Mouse (Mus musculus): ENCODE results near the gene Hrct1.

The Hrct1 gene

GRCm38 (mm10) chr4:43728576-43728954 is 1.6 kb downstream of the Hrct1 start:
- DNase-seq: no peak

- DNase-seq: no peak
These were observed 2.1 kb downstream of the Hrct1 start for GRCm38 (mm10) chr4:43729126-43729525.

- DNase-seq: no peak
These were observed 3.0 kb downstream of the Hrct1 start, which contains the start of gene Spaar for GRCm38 (mm10) chr4:43729794-43730550. TSS of gene Spaar (plus strand) at chr4:43730034.

GRCm38 (mm10) chr4:43730750-43731297 is 3.8 kb downstream of the Hrct1 start:
- no peak for DNase-seq

GRCm38 (mm10) chr4:43732171-43732570 is 5.2 kb downstream of the Hrct1 start:
- no peak for DNase-seq

- no peak for DNase-seq
These were observed 6.2 kb downstream of the Hrct1 start for GRCm38 (mm10) chr4:43733186-43733585.

- no peak for DNase-seq
These were observed 10.2 kb downstream of the Hrct1 start for GRCm38 (mm10) chr4:43737144-43737543.

GRCm38 (mm10) chr4:43738989-43739674 is 12.1 kb downstream of the Hrct1 start:
- no peak for DNase-seq

GRCm38 (mm10) chr4:43741526-43741925 is 14.5 kb downstream of the Hrct1 start:
- DNase-seq: no peak

- no peak for DNase-seq
These were observed 15.6 kb downstream of the Hrct1 start for GRCm38 (mm10) chr4:43742637-43743036.

GRCm38 (mm10) chr4:43743099-43743498 is 16.1 kb downstream of the Hrct1 start:
- DNase-seq: no peak

- DNase-seq: peak; percentile 18 to 24
These were observed 18.2 kb downstream of the Hrct1 start for GRCm38 (mm10) chr4:43745187-43745586.

- no peak for DNase-seq
These were observed 30.2 kb downstream of the Hrct1 start for GRCm38 (mm10) chr4:43757213-43757612.

- peak in 1 of 2 experiments; percentile 5 for DNase-seq
These were observed 32.8 kb downstream of the Hrct1 start for GRCm38 (mm10) chr4:43759571-43760418.

- DNase-seq: peak; percentile 12 to 16
These were observed 33.5 kb downstream of the Hrct1 start for GRCm38 (mm10) chr4:43760460-43760859.

GRCm38 (mm10) chr4:43761336-43761735 is 34.3 kb downstream of the Hrct1 start:
- DNase-seq: no peak

- DNase-seq: peak; percentile 40 to 44
These were observed 36.4 kb downstream of the Hrct1 start for GRCm38 (mm10) chr4:43763410-43763809.

- no peak for DNase-seq
These were observed 41.4 kb downstream of the Hrct1 start for GRCm38 (mm10) chr4:43768341-43768740.

- no peak for DNase-seq
These were observed 42.4 kb downstream of the Hrct1 start for GRCm38 (mm10) chr4:43769374-43769773.

GRCm38 (mm10) chr4:43770909-43771308 is 43.9 kb downstream of the Hrct1 start, which contains the start of gene Olfr159:
TSS of gene Olfr159 (minus strand) at chr4:43771009.
- no peak for DNase-seq

- no peak for DNase-seq
These were observed 44.6 kb downstream of the Hrct1 start for GRCm38 (mm10) chr4:43771626-43772025.

- no peak for DNase-seq
These were observed 45.3 kb downstream of the Hrct1 start for GRCm38 (mm10) chr4:43772304-43772703.
